Mouse (Mus musculus): ENCODE results near the gene Rilpl1. TPM values are rescaled to one million over a fixed set of nuclear protein-coding genes. Genes with fewer than 3 reads are reported as not detected.

The Rilpl1 gene
- 3.4 TPM in 2 replicates for polyA plus RNA-seq (2012)

GRCm38 (mm10) chr5:124530655-124531582 lies at the start of gene Rilpl1:
TSS of gene Rilpl1 (minus strand) at chr5:124531391.

GRCm38 (mm10) chr5:124578633-124579317 lies 47.6 kb upstream of the Rilpl1 start, which contains the start of the genes Eif2b1 and Gtf2h3:
TSS of gene Eif2b1 (minus strand) at chr5:124579131.
TSS of gene Gtf2h3 (plus strand) at chr5:124579140.

GRCm38 (mm10) chr5:124552558-124553307 lies 21.5 kb upstream of the Rilpl1 start, which contains the start of gene Ddx55:
TSS of gene Ddx55 (plus strand) at chr5:124552864.

GRCm38 (mm10) chr5:124540383-124540786 lies 9.2 kb upstream of the Rilpl1 start, which contains the start of gene Tmed2:
TSS of gene Tmed2 (plus strand) at chr5:124540695.

GRCm38 (mm10) chr5:124482966-124483654 lies 48.1 kb downstream of the Rilpl1 start, which contains the start of gene Snrnp35:
TSS of gene Snrnp35 (plus strand) at chr5:124483134.

Other genes starting within 250 kb of the Rilpl1 start
- 2.7 and 3.5 TPM in 2 replicates for gene Mphosph9, start 203.4 kb downstream of the Rilpl1 start, polyA plus RNA-seq (2012)
- gene 2810006K23Rik, start 203.3 kb downstream of the Rilpl1 start, polyA plus RNA-seq (2012) = 5.5 and 6.2 TPM in 2 replicates
- 205 and 224 TPM in 2 replicates for gene Cdk2ap1, start 168.3 kb downstream of the Rilpl1 start, polyA plus RNA-seq (2012)
- 10.8 and 18.2 TPM in 2 replicates for gene Sbno1, start 105.4 kb downstream of the Rilpl1 start, polyA plus RNA-seq (2012)
- gene Kmt5a, start 91.5 kb downstream of the Rilpl1 start, polyA plus RNA-seq (2012) = 247 and 284 TPM in 2 replicates
- 93.7 and 113 TPM in 2 replicates for gene Rilpl2, start 53.0 kb downstream of the Rilpl1 start, polyA plus RNA-seq (2012)
- gene Snrnp35, start 48.3 kb downstream of the Rilpl1 start, polyA plus RNA-seq (2012) = 18.1 and 20.6 TPM in 2 replicates
- gene Tmed2, start 9.3 kb upstream of the Rilpl1 start, polyA plus RNA-seq (2012) = 180 and 193 TPM in 2 replicates
- gene Ddx55, start 21.5 kb upstream of the Rilpl1 start, polyA plus RNA-seq (2012) = 19.5 and 23.3 TPM in 2 replicates
- 7.8 and 9.1 TPM in 2 replicates for gene Eif2b1, start 47.7 kb upstream of the Rilpl1 start, polyA plus RNA-seq (2012)
- 1.4 and 2.4 TPM in 2 replicates for gene Gtf2h3, start 47.7 kb upstream of the Rilpl1 start, polyA plus RNA-seq (2012)
- gene Atp6v0a2, start 97.2 kb upstream of the Rilpl1 start, polyA plus RNA-seq (2012) = 10.7 and 11.8 TPM in 2 replicates
- gene Dnah10, start 193.7 kb upstream of the Rilpl1 start, polyA plus RNA-seq (2012) = 0.01 TPM in 1 of 2 replicates, not detected in the other